Mouse (Mus musculus) intestine, embryonic 15.5 days (tissue): ENCODE data around the gene Foxi1. TPM values are rescaled to one million over a fixed set of nuclear protein-coding genes. Genes with fewer than 3 reads are reported as not detected.
A peak's percentile ranks its signal among the peaks of the same experiment; 100 is the strongest.

Experiments used
- ATAC-seq: fragments of 200-750 bp; cut with Nextera tagmentation; 2 replicates; pipeline ENCODE4 v1.8.0; 2017; ENCODE audit warnings: moderate TSS enrichment, moderate library complexity
- H3K27ac ChIP-seq: fragments of 300-500 bp; sonication (generic); 2 replicates; pipeline ENCODE4 v1.5.1; 2015; ENCODE audit warnings: mild to moderate bottlenecking, inconsistent platforms
- H3K27me3 ChIP-seq: fragments of 300-500 bp; sonication (generic); replicated peaks from 2 replicates; pipeline ENCODE4 v1.6.1; 2015; ENCODE audit warnings: inconsistent platforms
- H3K36me3 ChIP-seq: fragments of 300-500 bp; sonication (generic); 2 replicates; pipeline ENCODE4 v1.6.1; 2015; ENCODE audit warnings: inconsistent platforms
- H3K4me1 ChIP-seq: fragments of 300-500 bp; sonication (generic); replicated peaks from 2 replicates; pipeline ENCODE4 v1.6.1; 2015; ENCODE audit warnings: inconsistent platforms
- H3K4me2 ChIP-seq: fragments of 300-500 bp; sonication (generic); replicated peaks from 2 replicates; pipeline ENCODE4 v1.6.1; 2015; ENCODE audit warnings: mild to moderate bottlenecking, inconsistent platforms
- H3K4me3 ChIP-seq: fragments of 300-500 bp; sonication (generic); replicated peaks from 2 replicates; pipeline ENCODE4 v1.5.1; 2015; ENCODE audit warnings: inconsistent platforms
- H3K9ac ChIP-seq: fragments of 300-500 bp; sonication (generic); 2 replicates; pipeline ENCODE4 v1.6.1; 2015; ENCODE audit warnings: inconsistent platforms
- H3K9me3 ChIP-seq: fragments of 300-500 bp; sonication (generic); 2 replicates; pipeline ENCODE4 v1.6.1; 2016; ENCODE audit warnings: inconsistent platforms
- WGBS: fragments of 180-500 bp; shearing (Covaris S2); methylation state at CpG from one replicate; pipeline ENCODE4 v1.1.7; 2015; 5-methylcytosine and 5-hydroxymethylcytosine counted together
- polyA plus RNA-seq: library from polyadenylated mRNA; unstranded; fragments of >200 nt; fragmentation: Nextera tagmentation; extraction: Ambion mirVana; gene quantifications from 2 replicates; pipeline ENCODE4 v1.2.1, GENCODE M21; 2015

Gene Foxi1
- polyA plus RNA-seq, 1 experiment from 2014 or later: not detected

DNA sequence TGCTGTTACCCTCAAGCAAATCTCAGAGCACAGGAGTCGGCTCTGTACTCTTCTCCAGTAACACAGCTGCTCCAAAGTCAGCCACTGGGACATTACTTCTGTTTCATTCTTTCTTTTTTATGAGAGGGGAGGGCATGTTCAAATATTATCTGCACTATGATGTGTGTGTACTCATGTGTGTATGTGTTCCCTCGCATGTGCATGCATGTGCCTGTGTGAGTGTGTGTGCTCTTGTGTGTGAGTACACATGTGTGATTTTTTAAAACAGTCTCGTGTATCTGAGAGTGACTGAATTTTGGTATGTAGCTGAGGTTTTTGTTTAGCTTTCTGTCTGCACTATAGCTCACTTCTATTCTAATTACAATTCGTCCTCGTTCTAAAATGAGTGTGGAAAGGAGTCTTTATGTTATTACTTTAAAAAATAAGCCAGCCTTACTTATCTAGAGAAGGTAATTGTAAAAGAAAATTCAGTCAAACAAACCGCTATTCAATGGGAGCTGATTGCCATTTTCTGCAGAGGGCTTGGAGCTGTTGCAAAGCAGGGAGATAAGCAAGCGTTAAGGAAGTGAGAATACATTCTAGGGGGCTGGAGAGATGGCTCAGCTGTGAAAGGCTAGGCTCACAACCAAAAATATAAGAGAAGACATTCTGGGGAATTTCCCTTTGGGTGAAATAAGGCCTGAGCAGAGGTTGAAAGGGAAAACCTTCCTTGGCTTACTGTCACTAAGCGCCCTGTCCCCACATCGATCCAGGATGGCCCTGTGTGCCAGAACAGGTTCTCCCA lies 13.5 kb downstream of the Foxi1 start:
- Histone ChIP-seq H3K27me3 (no peaks in the 10 kb centered on the region), H3K36me3 (no peaks in the 10 kb centered on the region), H3K9ac (no peak overlapping the region), H3K27ac (no peak overlapping the region), H3K4me2 (no peak overlapping the region), H3K9me3 (no peaks in the 10 kb centered on the region), H3K4me1 (no peaks in the 10 kb centered on the region), H3K4me3 (no peak overlapping the region)
- 54% methylated on average over 9 of the region's 9 CpGs for WGBS
- no peak for ATAC-seq

DNA sequence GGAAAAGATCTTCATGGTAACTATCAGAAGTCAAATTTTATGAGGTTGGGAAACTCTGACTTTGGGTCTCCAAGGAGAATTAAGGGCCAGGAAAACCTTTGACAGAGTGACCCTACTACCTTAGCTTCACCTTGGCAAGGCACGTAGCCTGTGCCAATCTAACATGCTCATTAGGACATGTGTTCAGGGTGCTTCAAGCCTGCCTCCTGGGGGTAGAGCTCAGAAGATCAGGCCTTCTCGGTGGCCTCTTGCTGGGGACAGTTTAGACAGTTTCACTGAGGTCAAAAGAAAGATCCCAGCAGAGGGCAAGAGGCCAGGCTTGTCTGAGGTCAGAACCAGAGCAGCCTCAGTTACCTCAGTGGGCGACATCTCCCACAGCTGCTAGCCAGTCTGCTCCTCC lies 14.2 kb downstream of the Foxi1 start:
- Histone ChIP-seq H3K9me3 (no peaks in the 10 kb centered on the region), H3K9ac (no peak overlapping the region), H3K4me1 (no peaks in the 10 kb centered on the region), H3K4me2 (no peak overlapping the region), H3K36me3 (no peaks in the 10 kb centered on the region), H3K27ac (no peak overlapping the region), H3K4me3 (no peak overlapping the region), H3K27me3 (no peaks in the 10 kb centered on the region)
- WGBS: 60% methylated on average over 3 of the region's 3 CpGs
- no peak for ATAC-seq

DNA sequence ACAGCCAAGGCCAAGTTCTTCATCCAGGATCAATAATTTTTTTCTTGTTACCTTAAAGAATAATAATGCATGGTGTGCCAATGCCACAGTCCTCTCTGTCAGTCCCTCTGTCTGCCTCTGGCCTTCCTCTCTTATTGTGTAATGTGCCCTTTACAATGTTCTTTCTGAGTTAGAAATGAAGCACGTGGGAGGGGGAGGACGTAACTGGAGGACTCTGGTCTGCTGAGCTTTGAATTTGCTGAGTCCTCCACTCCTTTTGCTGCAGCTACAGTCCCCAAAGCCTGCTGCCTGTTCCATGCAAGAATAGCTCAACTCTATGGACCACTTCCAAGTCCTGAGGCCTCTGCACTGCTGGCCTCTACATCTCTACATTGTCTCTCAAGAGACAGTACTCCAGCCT lies 23.6 kb downstream of the Foxi1 start:
- Histone ChIP-seq H3K4me1 (peaks cover 8% of the 10 kb centered on the region; the same call in 1 of the 2 replicates), H3K9me3 (no peaks in the 10 kb centered on the region), H3K27ac (no peak overlapping the region), H3K36me3 (no peaks in the 10 kb centered on the region), H3K4me3 (no peak overlapping the region), H3K9ac (no peak overlapping the region), H3K4me2 (no peak overlapping the region), H3K27me3 (no peaks in the 10 kb centered on the region)
- WGBS: 70% methylated on average over 2 of the region's 2 CpGs
- ATAC-seq: no peak

DNA sequence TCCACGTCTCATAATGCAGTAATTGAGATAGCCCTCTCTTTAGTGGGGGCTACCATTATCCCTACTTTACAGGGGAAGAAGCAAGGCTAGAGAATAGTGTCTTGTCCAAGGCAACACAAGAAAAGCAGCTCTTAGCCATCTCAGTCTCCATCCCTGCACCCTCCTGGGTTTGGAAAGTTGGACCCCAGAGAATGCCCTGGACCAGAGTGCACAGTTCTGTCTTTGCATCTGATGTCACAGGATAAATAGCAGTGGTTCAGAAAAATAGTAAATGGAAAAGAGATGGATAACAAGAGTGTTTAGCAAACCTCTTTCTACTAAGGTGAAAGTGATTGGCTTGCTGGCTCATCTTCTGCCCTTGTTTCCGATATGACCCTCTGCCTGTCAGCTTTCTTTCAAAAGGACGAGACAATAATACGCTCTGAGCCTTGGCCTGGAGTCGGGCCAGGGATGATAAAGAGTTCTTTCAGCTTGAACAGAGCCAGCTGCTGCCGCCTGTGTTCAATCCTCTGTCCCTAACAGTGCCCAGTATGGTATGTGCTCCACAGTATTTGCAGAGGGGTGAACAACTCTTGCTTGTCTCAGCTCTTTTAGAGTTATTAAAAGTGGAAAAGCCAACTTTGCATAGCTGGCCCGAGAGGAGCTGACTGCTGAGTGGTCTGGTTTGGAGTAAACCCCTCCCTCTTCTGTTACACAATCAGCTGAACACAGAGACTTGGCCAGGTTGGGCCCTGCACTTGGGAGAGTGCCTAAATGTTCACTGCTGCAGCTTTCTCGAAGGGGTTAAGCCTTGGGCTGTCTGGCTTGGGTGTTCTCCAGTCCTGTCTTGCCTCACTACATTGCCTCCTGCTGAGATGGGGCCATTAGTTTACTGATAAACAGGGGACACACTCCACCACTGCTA lies 26.4 kb downstream of the Foxi1 start:
- 37% methylated on average over 8 of the region's 8 CpGs for WGBS
- peaks cover 8% of the 10 kb centered on the region; the same call in 1 of the 2 replicates for H3K4me1 ChIP-seq
- H3K27ac ChIP-seq: peak overlapping the region; percentile 45; the same call in 1 of the 2 replicates
- H3K36me3 ChIP-seq: no peaks in the 10 kb centered on the region
- no peak overlapping the region for H3K9ac ChIP-seq
- H3K27me3 ChIP-seq: no peaks in the 10 kb centered on the region
- no peaks in the 10 kb centered on the region for H3K9me3 ChIP-seq
- H3K4me3 ChIP-seq: no peak overlapping the region
- no peak overlapping the region for H3K4me2 ChIP-seq
- ATAC-seq: peak; percentile 83

DNA sequence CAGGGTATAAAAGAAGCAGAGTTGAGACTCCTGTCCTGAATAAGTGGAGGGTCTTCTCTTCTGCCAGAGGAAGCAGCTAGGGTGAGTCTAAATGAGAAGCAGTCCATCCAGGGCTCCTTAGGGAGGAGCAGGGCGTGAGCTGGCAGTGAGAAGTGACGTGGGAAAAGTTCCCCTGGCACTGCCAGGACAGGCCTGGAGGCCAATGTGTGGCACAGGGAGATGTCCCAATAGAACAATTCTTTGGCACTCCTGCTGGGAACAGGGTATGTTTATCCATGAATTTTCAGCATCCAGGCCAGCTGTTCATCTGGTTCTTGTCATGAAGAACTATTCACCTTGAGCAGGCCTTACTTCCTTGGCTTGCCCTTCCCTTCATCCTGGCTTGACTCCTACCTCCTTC lies 29.1 kb downstream of the Foxi1 start:
- Histone ChIP-seq H3K4me3 (no peak overlapping the region), H3K27me3 (no peaks in the 10 kb centered on the region), H3K27ac (no peak overlapping the region), H3K9me3 (no peaks in the 10 kb centered on the region), H3K9ac (no peak overlapping the region), H3K36me3 (no peaks in the 10 kb centered on the region), H3K4me1 (peaks cover 8% of the 10 kb centered on the region; the same call in 1 of the 2 replicates), H3K4me2 (no peak overlapping the region)
- whole genome bisulfite sequencing: 84% methylated on average over 2 of the region's 2 CpGs
- no peak for ATAC-seq

DNA sequence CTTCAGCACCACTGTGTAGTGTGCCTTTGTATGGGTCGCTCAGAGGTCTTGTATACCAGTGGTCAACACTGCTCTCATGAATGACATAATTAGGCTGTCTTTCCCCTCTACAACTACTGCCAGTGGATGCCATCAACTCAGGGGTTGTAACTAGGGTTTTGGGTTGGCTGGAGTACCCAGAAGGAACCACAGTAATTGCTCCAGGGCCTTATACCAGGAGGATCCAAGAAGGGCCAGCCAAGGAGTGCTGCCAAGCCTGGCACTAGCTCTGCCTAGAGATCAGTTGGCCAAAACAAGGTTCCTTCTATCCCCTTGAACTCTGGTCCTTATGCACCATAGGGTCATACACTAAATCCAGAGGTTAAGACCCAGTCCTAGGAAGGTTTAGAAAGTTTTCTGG lies 31.5 kb downstream of the Foxi1 start:
- H3K9ac ChIP-seq: no peak overlapping the region
- H3K4me3 ChIP-seq: no peak overlapping the region
- H3K36me3 ChIP-seq: no peaks in the 10 kb centered on the region

DNA sequence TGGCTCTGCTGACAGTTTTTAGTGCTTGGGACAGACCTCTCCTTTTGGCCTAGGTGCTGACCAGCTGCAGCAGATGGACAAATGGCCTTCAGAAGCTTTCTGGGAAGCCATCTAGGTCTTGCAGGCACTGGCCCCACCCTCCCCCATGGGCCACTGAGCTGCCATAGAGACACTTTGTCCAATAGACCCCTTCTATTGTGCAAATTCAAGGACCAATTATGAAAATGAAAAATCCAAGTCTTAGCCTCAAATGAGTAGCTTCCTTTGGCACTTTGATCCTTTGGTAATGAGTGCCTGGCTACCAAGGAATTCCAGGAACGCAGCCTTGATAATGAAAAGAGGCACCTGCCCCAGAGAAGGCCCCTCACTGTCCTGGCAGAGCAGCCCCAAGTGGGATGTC lies 36.7 kb downstream of the Foxi1 start:
- no peak overlapping the region for H3K27ac ChIP-seq
- peaks cover 3% of the 10 kb centered on the region for H3K4me1 ChIP-seq
- H3K36me3 ChIP-seq: no peaks in the 10 kb centered on the region
- no peak for ATAC-seq
- H3K9ac ChIP-seq: no peak overlapping the region
- no peak overlapping the region for H3K4me3 ChIP-seq
- H3K4me2 ChIP-seq: no peak overlapping the region
- no peaks in the 10 kb centered on the region for H3K27me3 ChIP-seq
- 85% methylated on average over 1 of the region's 1 CpGs for WGBS
- no peaks in the 10 kb centered on the region for H3K9me3 ChIP-seq

More for the DNA sequence above, 31.5 kb downstream of the Foxi1 start:
- WGBS: 79% methylated on average over 1 of the region's 1 CpGs
- H3K27ac ChIP-seq: no peak overlapping the region
- ATAC-seq: no peak
- no peaks in the 10 kb centered on the region for H3K9me3 ChIP-seq
- no peaks in the 10 kb centered on the region for H3K27me3 ChIP-seq
- H3K4me2 ChIP-seq: no peak overlapping the region
- H3K4me1 ChIP-seq: peaks cover 4% of the 10 kb centered on the region; the same call in 1 of the 2 replicates

DNA sequence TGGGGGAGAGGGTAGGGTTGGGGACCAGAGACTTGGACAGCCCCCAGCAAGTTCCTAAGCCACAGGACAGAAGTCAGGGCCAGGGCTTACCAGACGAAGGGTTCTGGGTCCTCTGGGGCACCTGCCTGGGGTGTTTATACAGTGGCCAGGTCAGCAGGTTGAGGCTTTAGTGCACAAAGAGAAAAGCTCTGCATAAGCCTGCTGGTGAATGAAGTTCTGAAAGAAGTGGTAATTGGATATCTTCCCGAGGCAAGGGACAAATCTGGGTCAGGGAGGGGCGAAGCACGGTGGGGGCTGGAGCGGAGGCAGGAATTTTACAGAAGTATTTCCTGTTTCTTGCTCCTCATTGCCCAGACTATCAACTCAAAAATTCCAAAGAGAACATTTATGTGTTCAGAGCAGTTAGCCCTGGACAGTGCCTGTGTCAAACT lies 38.4 kb downstream of the Foxi1 start:
- H3K9ac ChIP-seq: no peak overlapping the region
- peaks cover 3% of the 10 kb centered on the region for H3K4me1 ChIP-seq
- no peak overlapping the region for H3K4me2 ChIP-seq
- H3K36me3 ChIP-seq: no peaks in the 10 kb centered on the region
- no peak overlapping the region for H3K4me3 ChIP-seq
- H3K9me3 ChIP-seq: no peaks in the 10 kb centered on the region
- H3K27ac ChIP-seq: 0 out of 2 replicates have a peak overlapping the region, but pooled peaks have one; percentile 1
- no peak for ATAC-seq
- 20% methylated on average over 5 of the region's 5 CpGs for WGBS
- no peaks in the 10 kb centered on the region for H3K27me3 ChIP-seq

DNA sequence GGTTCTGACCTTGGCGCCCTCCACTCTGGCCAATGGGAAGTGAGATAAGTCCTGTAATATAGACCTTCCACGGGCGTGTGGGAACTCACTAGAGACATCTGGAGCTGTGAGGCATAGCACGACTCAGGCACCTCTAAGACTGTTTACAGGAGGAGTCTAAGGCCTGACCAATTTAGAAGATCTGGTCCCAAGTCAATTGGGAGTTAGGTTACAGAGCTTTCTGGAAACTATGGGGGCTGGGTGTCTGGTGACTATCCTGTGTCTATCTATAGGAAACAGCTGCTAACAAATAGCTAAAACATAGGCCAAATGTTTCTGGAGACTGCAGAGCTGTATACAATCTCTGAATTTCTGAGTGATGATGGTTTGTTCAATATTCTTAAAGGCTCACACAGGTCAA lies 41.5 kb downstream of the Foxi1 start:
- H3K4me1 ChIP-seq: peaks cover 3% of the 10 kb centered on the region
- no peak for ATAC-seq
- 55% methylated on average over 4 of the region's 4 CpGs for WGBS
- no peak overlapping the region for H3K9ac ChIP-seq
- no peaks in the 10 kb centered on the region for H3K36me3 ChIP-seq
- H3K4me2 ChIP-seq: no peak overlapping the region
- no peak overlapping the region for H3K4me3 ChIP-seq
- no peaks in the 10 kb centered on the region for H3K9me3 ChIP-seq
- H3K27me3 ChIP-seq: no peaks in the 10 kb centered on the region
- no peak overlapping the region for H3K27ac ChIP-seq

DNA sequence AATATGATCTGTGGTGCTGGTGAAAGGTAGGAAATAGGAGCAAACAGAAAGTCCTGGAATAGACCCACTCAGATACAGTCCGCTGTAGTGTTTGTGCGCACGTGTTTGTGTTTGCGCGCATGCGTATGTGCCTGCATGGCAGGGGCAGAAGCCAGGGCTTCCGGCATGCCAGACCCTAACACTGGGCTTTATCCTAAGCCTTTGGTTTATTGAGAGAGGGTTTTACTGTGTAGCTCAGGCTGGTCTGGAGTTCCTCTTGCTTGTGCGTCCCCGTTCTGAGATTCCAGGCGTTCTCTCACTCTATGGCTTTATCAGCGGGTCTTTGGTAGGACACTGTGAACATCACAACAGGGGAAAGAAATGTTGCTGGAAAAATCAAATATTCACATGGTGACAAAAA lies 42.6 kb downstream of the Foxi1 start:
- Histone ChIP-seq H3K9me3 (no peaks in the 10 kb centered on the region), H3K27me3 (no peaks in the 10 kb centered on the region), H3K4me3 (no peak overlapping the region), H3K9ac (no peak overlapping the region), H3K27ac (no peak overlapping the region), H3K36me3 (no peaks in the 10 kb centered on the region), H3K4me2 (no peak overlapping the region), H3K4me1 (peaks cover 3% of the 10 kb centered on the region)
- WGBS: 86% methylated on average over 11 of the region's 11 CpGs
- no peak for ATAC-seq

DNA sequence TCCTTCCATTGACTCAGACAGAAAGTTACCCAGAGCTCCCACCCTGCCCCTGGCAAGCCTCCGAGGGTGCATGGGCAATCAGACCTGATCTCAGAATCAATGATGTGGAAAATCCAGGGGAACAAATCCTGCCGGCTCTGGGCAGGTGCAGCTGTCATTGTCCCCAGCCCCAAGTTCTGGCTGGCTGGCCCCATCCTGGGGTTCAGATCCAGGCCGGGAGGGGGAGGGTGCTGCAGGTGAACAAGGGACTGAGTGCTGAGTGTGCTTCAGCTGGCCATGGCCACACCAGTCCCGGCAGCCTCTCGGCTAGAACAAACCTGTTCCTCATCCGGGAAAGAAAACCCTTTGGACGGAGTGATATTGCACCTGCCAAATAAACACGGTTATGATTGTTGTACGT lies 49.0 kb downstream of the Foxi1 start:
- no peak overlapping the region for H3K27ac ChIP-seq
- ATAC-seq: no peak
- no peak overlapping the region for H3K9ac ChIP-seq
- no peak overlapping the region for H3K4me3 ChIP-seq
- no peak overlapping the region for H3K4me2 ChIP-seq
- WGBS: 83% methylated on average over 9 of the region's 9 CpGs
- no peaks in the 10 kb centered on the region for H3K4me1 ChIP-seq
- no peaks in the 10 kb centered on the region for H3K27me3 ChIP-seq
- no peaks in the 10 kb centered on the region for H3K9me3 ChIP-seq
- H3K36me3 ChIP-seq: no peaks in the 10 kb centered on the region

DNA sequence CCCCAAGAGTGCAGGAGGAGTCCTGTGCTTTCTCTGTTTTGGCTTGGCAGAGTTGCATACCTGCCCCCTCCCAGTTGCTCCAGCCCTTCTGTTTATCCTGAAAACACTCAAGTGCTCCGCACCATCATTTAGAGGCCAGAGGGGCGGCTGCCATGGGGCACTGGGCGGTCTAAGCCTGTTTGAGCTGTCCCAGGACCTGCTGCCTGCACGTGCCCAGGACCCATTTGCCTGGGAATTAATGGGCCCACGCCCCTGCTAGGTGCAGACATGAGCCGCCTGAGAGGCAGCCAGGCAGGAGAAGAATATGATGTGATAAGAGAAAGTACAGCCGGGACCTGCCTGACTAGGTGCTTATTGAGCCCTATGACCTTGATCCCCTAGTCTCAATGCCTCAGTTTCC lies 52.7 kb downstream of the Foxi1 start:
- Histone ChIP-seq H3K27me3 (no peaks in the 10 kb centered on the region), H3K9ac (no peak overlapping the region), H3K4me1 (no peaks in the 10 kb centered on the region), H3K9me3 (no peaks in the 10 kb centered on the region), H3K4me3 (no peak overlapping the region), H3K27ac (no peak overlapping the region), H3K36me3 (no peaks in the 10 kb centered on the region), H3K4me2 (no peak overlapping the region)
- WGBS: 43% methylated on average over 7 of the region's 7 CpGs
- no peak for ATAC-seq
